Mouse (Mus musculus): ENCODE results near the gene Ankrd55.

The Ankrd55 gene

DNA sequence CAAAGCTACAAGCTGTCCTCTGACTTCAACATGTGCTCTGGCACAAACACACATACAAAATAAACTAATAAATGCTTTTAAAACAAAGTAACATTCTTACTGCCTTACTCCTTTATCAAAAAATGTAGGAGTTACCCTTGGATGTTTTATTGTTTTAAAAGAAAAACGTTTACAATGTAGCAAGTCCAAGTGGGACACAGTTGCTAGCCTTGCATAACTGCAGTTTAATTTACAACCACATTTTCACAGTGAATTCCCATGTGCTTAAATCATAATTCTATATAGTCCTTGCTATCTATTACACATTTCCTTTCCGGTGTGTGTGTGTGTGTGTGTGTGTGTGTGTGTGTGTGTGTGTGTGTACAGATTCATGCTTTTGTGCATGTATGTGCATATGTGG lies 57.3 kb downstream of the Ankrd55 start:
- DNase-seq: no peak

DNA sequence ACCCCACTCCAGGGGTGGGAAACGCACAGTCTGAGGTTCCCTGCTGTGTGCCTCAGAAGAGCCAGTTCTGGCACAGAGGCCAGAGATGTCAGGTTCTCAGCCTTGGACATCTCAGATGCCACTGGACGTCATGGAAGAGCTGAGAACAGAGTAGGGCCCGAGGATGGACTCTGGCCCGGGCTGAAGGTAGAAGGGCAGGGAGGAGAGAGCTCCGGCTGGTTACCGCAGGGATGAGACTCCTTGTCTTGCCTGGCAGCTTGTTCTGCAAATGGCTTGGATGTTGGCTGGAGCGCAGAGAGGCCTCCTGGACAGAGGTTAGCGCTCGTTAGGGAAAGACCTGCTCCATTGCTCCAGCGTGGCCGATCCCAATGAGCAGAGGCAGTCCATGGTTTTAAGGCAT lies 57.8 kb downstream of the Ankrd55 start:
- no peak for DNase-seq

DNA sequence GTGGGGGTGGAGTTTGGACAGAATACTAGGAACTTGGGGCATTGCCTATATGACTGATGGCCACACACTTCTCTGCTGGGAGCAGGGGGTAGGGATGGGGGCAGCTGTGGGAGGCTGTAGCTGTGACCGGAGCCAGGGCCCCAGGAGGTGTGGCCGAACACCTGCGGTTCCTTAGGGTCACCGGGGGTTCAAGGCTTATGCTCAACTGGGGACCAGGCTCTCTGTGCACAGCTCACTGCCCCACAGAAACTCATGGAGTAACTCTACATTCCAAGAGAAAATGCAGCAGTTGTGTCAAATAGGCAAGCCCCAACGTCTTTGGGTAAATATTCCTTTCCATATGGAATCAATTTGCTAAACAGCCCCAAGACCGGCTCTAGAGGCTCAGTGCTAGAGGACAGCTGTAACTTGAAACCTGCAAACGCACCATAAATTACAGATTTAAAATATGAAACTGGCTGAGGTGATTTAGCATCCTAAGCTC lies 58.5 kb downstream of the Ankrd55 start:
- DNase-seq: no peak

DNA sequence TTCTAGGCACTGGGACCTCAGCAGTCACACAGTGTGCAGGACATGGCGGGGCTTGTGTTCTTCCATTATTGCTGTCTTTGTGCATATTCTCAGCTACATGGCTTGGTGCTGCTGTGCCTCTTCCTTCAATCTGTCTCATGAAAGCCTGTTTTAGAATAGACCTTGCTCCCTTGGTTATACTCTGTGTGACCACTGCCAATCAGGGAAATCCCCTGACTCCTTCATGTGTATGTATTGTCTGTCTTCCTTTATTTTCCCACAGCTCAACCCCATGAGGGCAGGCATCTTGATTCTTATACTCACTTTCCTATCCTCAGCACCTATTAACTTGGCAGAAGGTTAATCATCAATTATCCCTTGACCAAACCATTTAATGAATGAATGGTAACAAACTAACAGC lies 60.0 kb downstream of the Ankrd55 start:
- DNase-seq: no peak

DNA sequence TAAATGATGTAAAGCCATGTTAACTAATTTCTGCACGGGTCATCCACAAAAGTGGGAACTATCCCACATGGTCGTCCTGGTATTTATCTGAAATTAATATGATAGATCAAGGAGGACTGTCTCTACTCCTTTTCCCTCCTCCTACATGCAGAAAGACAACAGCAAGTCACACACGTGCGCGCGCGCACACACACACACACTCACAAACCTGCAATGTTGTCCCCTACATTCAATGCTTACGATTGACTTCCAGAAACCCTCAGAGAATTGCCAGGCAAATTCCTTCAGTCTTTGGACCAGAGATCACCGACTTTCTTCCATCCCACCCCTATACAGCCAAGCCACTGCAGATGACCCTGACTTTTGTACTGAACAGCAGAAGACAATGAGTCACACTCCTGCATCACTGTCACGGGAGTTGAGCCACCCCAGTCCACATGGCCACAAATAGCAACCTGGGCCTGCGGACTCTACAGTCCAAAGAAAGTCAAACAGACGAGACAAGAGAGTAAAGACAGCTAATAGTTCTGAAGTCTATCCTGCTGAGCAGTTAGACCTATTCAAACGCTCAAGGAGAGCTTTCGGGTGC lies 60.7 kb downstream of the Ankrd55 start:
- DNase-seq: no peak

DNA sequence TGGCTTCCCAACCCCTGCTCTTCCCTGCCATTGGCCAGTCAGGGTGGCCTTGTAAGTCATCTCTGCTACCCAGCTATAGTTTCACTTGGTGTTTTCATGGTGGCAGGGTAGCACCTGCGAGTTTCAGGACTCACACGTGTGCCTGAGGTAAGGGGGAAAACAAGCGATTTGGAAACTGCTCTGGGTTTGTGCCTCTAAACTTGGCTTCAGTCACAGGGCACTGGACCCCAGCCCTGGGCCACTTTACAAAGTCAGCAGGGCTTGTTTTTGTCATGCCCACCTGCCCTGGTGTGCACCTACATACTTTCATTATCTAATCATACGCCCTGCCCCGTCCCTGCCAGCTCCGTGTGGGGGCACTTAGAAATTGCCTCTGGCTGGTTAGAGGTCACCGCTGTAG lies 61.2 kb downstream of the Ankrd55 start:
- no peak for DNase-seq

DNA sequence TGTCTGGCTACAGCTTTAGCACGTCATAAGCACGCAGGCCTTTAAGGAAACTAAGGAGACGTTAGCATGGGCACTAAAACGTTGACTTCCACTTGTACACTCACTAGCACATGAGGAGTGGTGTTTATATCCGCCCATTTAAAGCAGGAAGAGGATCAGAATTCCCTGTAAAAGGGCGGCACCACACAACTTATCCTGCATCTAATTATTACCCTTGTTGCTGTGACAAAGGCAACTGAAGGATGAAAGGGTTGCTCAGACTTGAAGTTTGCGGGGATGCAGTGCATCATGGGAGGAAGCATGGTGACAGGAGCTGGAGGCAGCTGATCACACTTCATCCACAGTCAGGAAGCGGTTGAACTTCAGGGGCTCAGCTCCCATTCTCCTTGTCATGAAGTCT lies 63.7 kb downstream of the Ankrd55 start:
- no peak for DNase-seq

DNA sequence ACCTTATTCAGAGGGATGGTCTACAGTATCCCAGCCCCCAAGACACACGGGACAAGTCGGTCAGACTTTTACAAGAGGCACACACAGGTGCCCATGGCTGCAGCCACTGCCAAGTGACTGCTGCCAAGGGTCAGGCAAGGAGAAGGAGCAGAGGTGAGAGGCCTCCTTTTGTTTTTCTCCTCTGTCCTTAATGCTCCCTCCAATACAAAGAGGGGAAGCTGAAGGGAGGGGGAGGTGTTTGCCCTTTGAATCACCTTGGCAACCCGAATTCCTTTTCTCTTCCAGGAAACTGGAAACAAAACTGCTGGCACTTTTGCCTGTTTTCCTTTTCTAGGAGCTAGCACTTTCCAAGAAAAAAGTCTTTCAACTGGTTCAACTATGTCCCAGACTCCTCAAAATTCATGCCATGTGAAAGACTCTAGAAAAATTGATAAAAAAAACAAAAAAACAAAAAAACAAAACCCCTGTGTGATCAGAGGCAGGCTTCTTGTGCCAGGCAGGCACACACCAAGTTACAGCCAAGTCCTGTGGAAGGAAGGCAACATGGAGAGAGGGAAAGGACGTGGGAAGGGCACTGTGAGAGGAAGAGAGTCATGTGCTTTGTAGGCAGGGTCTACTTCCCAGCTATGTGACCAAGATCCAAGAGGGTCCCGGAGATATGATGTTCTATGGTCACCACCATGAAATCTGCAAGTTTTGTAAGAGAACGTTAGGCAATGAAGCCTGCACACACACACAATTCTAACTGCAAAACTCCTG lies 66.0 kb downstream of the Ankrd55 start:
- DNase-seq: no peak

DNA sequence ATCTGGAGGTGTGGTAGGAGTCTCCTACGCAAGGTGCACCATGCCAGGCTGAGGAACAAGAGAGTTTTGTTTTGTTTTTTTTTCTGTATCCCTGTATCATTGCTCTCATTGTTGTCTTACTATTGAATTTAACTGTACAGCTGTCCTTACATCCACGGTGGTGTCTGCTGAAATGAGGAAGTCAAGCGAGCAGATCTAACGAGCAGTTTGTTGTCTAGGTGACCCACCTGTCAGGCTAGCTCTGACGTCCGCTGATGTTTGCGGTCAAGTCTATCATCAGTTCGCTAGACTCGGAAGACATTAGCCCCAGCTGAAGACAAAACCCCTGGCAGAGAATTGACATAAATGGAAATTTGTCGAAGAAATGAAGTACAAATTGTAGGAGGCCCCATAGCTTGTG lies 66.7 kb downstream of the Ankrd55 start:
- peak; percentile 15 to 21 for DNase-seq

DNA sequence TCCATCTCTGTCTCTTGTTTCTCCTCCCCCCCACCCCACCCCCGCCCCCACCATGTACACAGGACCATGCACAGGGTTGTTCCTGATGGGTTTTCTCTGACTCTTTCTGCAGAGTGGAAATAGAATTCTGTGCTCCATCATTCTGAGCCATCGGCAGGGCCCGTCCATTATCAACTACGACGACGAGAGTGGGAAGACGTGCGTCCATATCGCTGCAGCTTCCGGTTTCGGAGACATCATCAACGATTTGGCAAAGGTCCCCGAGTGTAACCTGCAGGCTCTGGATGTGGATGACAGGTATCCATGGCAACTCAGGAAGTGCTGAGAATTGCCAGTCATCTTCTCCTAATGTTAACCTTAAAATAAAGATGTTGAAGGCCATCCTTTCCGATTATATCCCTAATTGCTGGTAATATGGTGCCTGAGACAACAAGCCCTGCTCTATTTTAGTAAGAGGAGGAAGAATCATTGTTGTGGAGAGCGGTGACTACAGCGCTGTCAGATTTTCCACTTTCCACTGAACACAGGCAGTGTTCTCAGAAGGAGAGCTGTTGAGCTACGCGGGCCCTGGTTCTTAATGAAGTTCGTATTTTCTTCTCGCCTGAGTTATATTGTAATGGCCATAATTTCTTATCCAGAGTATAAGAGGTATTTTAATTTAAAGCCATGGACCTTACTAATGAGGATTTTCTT lies 67.7 kb downstream of the Ankrd55 start:
- DNase-seq: no peak

DNA sequence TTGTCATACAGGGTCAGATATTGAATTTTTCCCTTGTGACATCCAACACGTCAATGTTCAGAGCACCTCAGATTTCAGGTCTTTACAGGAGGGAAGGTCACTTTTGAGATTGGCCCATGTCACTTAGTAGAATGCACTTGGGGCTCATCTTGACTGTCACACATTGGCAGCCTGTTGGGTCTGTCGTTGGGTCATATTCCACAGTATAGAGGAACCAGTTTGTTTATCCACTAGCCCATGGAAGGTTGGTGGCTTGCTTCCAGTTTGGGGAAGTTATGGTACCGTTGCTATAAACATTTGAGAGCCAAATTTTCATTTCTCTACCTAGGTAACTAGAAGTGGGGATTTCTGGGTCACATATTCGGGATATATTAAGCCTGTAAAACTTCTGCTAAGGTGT lies 73.3 kb downstream of the Ankrd55 start:
- DNase-seq: no peak

DNA sequence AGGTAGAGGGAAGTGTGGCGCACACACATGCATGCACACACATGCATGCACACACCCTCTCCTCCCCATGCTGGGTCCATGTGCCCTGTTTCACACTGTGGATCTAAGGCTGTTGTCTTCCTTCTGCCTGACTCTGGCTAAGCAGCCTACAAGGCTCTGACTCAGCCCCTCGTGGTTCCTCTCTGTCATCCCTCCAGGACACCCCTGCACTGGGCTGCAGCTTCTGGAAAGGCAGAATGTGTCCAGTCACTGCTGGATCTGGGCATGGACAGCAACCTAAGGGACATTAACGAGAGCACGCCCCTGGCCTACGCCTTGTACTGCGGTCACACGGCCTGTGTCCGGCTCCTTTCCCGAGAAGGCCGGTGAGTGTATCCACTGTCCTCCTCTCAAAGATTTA lies 75.0 kb downstream of the Ankrd55 start:
- no peak for DNase-seq

DNA sequence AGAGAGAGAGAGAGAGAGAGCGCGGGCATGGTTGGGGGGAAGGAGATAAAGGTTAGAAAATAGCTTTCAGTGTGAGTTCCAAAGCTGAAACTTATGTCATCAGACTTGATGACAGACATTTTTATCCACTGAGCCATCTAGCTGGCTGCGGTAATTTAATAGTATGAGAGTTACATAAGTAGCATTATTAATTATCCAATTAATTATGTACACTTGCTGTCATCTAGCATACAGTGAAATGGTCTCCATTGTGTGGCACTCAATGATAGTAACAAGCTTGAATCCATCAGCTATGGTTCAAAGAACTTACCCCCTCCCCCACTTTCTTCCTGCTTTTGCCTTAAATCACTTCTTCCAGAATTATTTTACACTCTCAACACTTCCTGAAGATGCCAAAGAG lies 75.5 kb downstream of the Ankrd55 start:
- no peak for DNase-seq

DNA sequence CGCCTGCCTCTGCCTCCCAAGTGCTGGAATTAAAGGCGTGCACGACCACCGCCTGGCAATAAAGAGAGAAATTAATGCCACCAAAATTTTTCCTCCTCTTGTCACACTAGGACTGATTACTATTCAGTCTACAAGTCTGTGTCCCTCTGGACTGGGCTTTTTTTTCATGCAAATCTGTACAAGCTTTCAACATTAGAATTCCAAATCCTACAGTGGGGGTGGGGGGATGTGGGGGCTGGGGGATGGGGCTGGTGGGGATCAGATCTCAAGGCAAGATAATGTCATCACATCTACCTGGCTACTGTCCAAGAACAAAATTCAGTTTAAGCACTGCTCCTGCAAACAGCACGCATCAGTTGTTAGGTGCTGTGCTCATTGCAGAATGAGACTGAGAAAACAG lies 76.4 kb downstream of the Ankrd55 start:
- no peak for DNase-seq

DNA sequence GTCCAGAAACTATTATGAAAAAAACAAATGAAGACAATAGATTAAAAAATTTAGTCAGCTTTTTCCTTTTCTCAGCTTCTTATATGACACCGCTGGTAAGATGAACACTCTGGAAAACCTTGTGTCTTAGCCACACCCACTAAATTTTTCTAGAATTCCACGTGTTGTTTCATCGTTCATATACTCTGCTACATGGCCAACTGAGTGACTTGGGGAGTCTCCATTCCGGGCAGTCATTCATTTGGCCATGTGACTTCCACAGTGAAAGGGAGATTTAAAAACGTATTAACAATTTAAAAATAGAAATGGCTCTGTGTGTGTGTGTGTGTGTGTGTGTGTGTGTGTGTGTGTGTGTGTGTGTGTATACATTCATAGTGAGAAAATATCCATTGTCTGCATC lies 77.1 kb downstream of the Ankrd55 start:
- no peak for DNase-seq

DNA sequence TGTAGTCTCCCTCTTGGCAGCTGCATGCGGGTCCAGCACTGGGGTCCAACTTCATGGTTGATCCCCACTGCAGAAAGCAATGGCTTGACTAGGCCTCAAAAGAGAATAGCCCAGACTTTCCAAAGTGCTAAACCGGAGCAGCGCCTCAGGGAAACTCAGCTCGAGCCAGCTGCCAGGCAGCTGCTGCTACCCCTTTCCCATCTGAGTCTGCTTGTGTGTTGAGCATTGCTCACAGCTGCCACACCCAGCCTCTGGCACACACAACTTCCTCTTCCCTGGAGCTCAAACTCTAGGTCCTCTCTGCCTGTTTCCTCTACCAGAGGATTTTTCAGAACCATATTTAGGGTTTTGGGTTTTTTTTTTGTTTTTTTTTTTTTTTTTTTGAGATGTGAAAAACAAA lies 77.5 kb downstream of the Ankrd55 start:
- DNase-seq: no peak

DNA sequence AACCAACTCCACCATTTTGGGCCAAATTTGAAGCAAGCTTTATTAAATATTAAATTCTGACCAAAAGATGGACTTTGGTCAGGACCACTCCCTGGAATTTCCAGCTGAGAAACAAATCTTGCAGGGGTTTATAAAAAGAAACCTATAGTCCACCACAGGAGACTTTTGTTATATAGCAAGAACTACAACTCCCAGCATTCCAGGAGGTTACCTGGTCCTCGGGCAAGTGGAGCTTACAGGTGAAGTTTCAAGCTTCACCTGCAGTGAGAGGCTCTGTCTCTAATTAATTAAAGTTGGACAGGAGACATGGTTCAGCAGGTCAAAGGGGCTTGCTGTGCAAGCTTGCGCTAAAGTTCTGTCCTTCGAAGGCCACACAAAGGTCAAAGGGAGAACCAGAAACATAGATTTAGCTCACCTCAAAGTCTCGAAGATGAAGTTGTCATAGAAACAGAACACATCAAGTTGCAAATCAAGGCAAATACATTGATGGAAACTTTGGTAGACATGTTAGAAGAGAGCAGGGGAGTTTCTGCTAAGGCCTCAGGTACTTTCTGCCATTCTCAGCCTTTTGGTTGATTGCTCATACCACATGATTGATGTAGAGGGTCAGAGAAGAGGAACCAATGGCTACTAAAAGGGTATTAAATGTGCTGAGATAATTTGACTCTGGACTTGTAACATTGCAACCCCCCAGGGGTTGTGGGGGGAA lies 78.2 kb downstream of the Ankrd55 start:
- no peak for DNase-seq

DNA sequence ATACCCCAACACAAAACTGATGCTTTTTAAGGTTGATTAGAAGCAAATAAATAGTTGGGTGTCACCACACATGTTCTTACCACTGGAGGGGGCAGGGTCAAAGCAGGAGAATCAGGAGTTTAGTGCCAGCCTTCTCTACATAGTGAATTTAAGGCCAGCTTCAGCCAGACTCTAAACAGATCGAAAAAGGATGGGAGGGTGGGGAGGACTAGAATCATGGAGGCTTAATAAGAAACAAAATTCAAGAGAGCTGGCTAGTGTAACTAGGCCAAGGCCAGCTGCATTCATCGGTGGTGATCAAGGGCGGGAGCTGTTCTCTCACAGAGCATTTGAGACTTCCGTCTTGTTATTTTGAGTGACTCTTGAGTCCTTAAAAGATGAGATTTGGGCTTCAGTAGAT lies 83.5 kb downstream of the Ankrd55 start:
- no peak for DNase-seq

DNA sequence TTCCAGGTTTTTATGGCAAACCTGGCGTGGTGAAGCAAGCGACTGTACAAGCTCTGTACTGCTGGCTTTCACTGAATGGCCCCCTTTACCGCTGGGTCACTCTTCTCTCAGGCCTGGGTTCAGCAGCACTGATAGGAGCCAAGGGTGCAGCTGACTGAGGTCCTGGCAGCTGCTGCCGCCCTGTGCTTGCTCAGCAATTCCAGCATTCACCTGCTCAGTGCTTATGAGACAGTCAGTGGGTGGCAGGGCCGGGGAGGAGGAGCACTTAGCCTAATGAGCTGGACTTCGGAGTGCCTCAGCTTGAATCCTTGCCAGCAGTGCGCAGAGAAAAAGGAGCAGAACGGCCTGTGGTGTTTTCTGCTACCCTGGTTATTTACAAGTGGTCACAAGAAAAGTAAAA lies 87.5 kb downstream of the Ankrd55 start:
- no peak for DNase-seq

DNA sequence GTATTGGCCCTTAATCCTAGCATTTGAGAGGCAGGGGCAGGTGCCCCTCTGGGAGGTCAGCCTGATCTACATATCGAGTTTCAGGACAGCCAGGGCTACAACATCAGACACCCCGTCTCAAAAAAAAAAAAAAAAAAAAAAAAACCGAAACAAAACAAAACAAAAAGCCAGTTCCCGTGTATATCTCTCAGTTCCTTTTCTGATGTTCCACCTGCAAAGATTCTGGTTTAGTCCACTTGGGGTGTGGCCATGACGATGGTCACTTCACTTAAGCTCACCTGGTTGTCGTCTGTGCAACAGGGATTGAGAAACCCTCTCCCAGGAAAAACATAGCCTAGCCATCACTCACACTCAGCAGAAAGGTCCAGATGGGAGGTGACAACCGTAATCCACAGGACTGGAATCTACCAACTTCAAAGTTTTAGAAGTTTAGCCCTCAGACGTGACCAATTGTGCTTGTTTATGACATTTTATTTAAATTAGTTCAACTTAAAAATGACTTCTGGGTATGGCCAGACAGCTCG lies 90.6 kb downstream of the Ankrd55 start:
- DNase-seq: no peak

DNA sequence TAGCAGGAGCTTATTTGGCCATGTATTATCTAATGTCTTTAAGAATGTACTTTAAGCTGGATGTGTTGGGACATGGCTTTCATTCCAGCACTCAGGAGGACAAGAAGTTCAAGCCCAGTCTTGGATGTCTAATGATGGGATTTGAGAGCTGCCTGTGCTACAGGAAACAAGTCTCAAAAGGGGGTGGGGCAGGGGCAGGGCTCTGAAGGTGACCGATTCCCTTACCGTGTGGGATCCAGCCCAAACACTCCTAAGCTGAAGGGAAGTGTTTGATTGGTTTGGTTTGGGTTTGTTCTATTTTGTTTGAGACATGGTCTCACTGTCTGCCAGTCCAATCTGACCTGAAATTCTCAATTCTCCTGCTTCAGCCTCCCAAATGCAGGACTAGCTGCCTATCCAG lies 93.2 kb downstream of the Ankrd55 start:
- DNase-seq: no peak

DNA sequence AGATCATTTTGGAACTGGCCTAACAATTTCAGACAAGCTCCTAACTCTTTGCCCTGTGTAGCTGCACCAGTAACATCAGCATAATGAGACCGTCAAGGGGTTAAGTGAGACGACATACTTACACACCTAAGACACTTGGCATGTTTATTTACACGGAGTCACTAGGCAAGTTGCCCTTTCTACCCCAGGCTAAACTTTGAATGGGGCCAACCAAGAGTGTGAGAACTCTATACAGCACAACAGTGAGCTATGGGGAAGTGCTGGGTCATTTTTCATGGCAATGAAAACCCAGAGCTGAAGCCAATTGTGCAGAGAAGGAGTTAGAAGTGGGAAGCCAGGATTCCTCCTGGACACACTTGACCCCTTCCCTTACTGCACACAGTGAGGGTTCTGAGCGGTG lies 94.2 kb downstream of the Ankrd55 start:
- DNase-seq: no peak

DNA sequence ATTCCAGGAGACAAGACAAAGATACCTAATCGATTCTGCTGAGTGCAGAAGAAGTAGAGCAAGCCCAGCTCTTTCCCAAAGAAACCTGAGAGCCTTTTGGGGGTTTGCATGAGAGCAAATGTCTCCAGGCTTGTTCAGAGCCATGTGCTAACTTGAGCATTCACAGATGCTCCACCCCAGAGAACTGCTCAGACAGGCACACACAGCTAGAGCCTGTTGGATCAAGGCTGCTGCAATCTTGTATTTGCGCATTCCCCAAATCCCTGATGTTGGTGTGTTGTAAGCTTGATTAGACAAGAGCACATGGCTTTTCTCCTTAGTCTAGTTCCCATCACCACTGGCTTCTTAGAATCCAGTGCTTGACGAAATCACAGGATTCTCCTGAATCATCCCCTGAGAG lies 94.7 kb downstream of the Ankrd55 start:
- DNase-seq: no peak
